Mouse (Mus musculus) thymus, postnatal 36 days (tissue): ENCODE measurements around the gene Phykpl.

Source experiments
- DNase-seq, 2 experiments: peaks; one replicate each; pipeline ENCODE4 v3.0.0; 2022; ENCODE audit warnings: mixed read lengths in 2 of 2

The Phykpl gene

GRCm38 (mm10) chr11:51646751-51647667 is 62.5 kb downstream of the Phykpl start:
- DNase-seq = peak; percentile 24 to 59

- DNase-seq = no peak
Observed at GRCm38 (mm10) chr11:51648566-51648965, 64.0 kb downstream of the Phykpl start.

- DNase-seq = no peak
Observed at GRCm38 (mm10) chr11:51649111-51649888, 64.7 kb downstream of the Phykpl start.

GRCm38 (mm10) chr11:51649889-51650199 is 65.3 kb downstream of the Phykpl start:
- DNase-seq = peak; percentile 37 to 46

- DNase-seq = peak; percentile 52 to 70
Observed at GRCm38 (mm10) chr11:51650261-51650660, 65.7 kb downstream of the Phykpl start.

- peak; percentile 79 to 82 for DNase-seq
Observed at GRCm38 (mm10) chr11:51650691-51651515, 66.3 kb downstream of the Phykpl start, which contains the start of the genes N4bp3 and D930048N14Rik. Gene N4bp3, minus strand, starts transcription at chr11:51650842. Gene D930048N14Rik, plus strand, starts transcription at chr11:51650954.

GRCm38 (mm10) chr11:51652889-51653418 is 68.4 kb downstream of the Phykpl start:
- DNase-seq = no peak

- no peak for DNase-seq
Observed at GRCm38 (mm10) chr11:51653736-51654135, 69.2 kb downstream of the Phykpl start.
